Mouse (Mus musculus) hindbrain, embryonic 16.5 days (tissue): ENCODE measurements at regions not wholly inside any gene's neighbourhood (a gene's known extent, or its start where the extent isn't known, plus 50 kb on each side); places are given as distances from the start of the nearest gene placed in this dataset.

Source experiments
- ATAC-seq: fragments of 200-750 bp; cut with Nextera tagmentation; 2 replicates; pipeline ENCODE4 v1.8.0; 2017; ENCODE audit warnings: moderate TSS enrichment, moderate library complexity
- H3K27ac ChIP-seq: fragments of 300-500 bp; sonication (generic); 2 replicates; pipeline ENCODE4 v1.5.1; 2014; ENCODE audit warnings: low read depth, mild to moderate bottlenecking, control low read depth, low read length, moderate library complexity
- H3K27me3 ChIP-seq: fragments of 300-500 bp; sonication (generic); replicated peaks from 2 replicates; pipeline ENCODE4 v1.6.1; 2014; ENCODE audit warnings: low read length; ENCODE audit not compliant: control insufficient read depth, insufficient read depth
- H3K36me3 ChIP-seq: fragments of 300-500 bp; sonication (generic); 2 replicates; pipeline ENCODE4 v1.6.1; 2014; ENCODE audit warnings: mild to moderate bottlenecking, low read length, moderate library complexity, mixed read lengths; ENCODE audit not compliant: control insufficient read depth, insufficient read depth
- H3K4me1 ChIP-seq: fragments of 300-500 bp; sonication (generic); 2 replicates; pipeline ENCODE4 v1.6.1; 2014; ENCODE audit warnings: low read depth, low read length; ENCODE audit not compliant: control insufficient read depth, insufficient read depth
- H3K4me2 ChIP-seq: fragments of 300-500 bp; sonication (generic); 2 replicates; pipeline ENCODE4 v1.6.1; 2014; ENCODE audit warnings: mild to moderate bottlenecking, low read length, control low read depth, moderate library complexity
- H3K4me3 ChIP-seq: fragments of 300-500 bp; sonication (generic); 2 replicates; pipeline ENCODE4 v1.5.1; 2014; ENCODE audit warnings: mild to moderate bottlenecking, low read length, control low read depth, moderate library complexity
- H3K9ac ChIP-seq: fragments of 300-500 bp; sonication (generic); 2 replicates; pipeline ENCODE4 v1.6.1; 2014; ENCODE audit warnings: low read depth, mild to moderate bottlenecking, control low read depth, low read length, moderate library complexity
- H3K9me3 ChIP-seq: fragments of 300-500 bp; sonication (generic); 2 replicates; pipeline ENCODE4 v1.6.1; 2014; ENCODE audit warnings: mild to moderate bottlenecking, low read length, moderate library complexity; ENCODE audit not compliant: control insufficient read depth
- WGBS: fragments of 180-500 bp; shearing (Covaris S2); extraction: QIAGEN DNeasy Blood & Tissue Kit; methylation state at CpG from one replicate; pipeline ENCODE4 v1.1.7; 2014; 5-methylcytosine and 5-hydroxymethylcytosine counted together

GRCm38 (mm10) chr7:87148681-87149080, 97.2 kb upstream of the Nox4 start:
- Histone ChIP-seq H3K9ac (no peak overlapping the region), H3K4me3 (no peak overlapping the region), H3K9me3 (no peaks in the 10 kb centered on the region), H3K4me2 (no peak overlapping the region), H3K27me3 (no peaks in the 10 kb centered on the region), H3K36me3 (no peaks in the 10 kb centered on the region), H3K4me1 (no peaks in the 10 kb centered on the region), H3K27ac (no peak overlapping the region)
- ATAC-seq = no peak
- 17% methylated on average over 1 of the region's 1 CpGs for WGBS

GRCm38 (mm10) chr7:87150991-87151390, 94.9 kb upstream of the Nox4 start:
- H3K4me2 ChIP-seq = no peak overlapping the region
- H3K27ac ChIP-seq = no peak overlapping the region
- no peaks in the 10 kb centered on the region for H3K36me3 ChIP-seq
- no peaks in the 10 kb centered on the region for H3K27me3 ChIP-seq
- no peaks in the 10 kb centered on the region for H3K4me1 ChIP-seq
- H3K4me3 ChIP-seq = no peak overlapping the region
- no peak for ATAC-seq
- no peak overlapping the region for H3K9ac ChIP-seq
- no peaks in the 10 kb centered on the region for H3K9me3 ChIP-seq

DNA sequence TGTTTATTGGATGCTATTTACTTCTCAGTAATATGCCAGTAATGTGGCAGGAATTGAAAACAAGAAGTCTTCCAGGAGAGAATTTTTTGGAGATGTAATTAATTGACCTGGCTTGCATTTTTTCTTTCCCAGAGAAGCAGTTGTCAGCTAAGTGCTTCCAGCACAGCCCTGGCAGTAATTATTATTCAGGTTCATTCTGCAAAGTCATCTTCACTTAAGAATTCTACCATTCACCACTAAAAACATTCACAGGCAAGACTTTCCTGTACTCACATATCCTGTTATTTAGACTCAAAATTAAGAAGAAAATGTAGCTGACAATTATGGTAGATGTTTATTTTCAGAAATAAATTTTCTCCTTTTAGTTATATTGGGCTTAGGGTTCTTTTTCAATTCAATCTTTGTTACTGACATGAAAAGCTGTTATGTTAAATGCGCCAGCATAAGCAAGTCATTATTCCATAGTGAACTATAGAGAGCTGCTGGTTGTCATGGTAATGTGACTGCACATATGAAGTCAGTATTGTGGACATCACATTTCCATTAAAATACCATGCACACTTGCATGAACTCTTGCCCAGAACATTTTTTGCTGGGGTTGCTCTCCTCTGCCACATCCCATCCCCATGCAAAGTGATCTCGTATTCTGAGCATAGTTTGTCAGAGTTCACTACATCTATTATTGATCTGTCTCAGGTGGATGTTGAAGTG, 59.3 kb upstream of the Nox4 start:
- no peak overlapping the region for H3K4me2 ChIP-seq
- H3K36me3 ChIP-seq = no peaks in the 10 kb centered on the region
- H3K4me1 ChIP-seq = no peaks in the 10 kb centered on the region
- H3K27me3 ChIP-seq = no peaks in the 10 kb centered on the region
- WGBS = 32% methylated on average over 2 of the region's 2 CpGs
- no peak overlapping the region for H3K4me3 ChIP-seq
- no peaks in the 10 kb centered on the region for H3K9me3 ChIP-seq
- no peak overlapping the region for H3K9ac ChIP-seq
- ATAC-seq = peak; percentile 91
- H3K27ac ChIP-seq = no peak overlapping the region

GRCm38 (mm10) chr7:87195647-87196046, 50.2 kb upstream of the Nox4 start:
- Histone ChIP-seq H3K27ac (no peak overlapping the region), H3K9me3 (no peaks in the 10 kb centered on the region), H3K27me3 (no peaks in the 10 kb centered on the region), H3K36me3 (no peaks in the 10 kb centered on the region), H3K9ac (no peak overlapping the region), H3K4me1 (no peaks in the 10 kb centered on the region), H3K4me3 (no peak overlapping the region), H3K4me2 (no peak overlapping the region)
- ATAC-seq = no peak
- 74% methylated on average over 1 of the region's 1 CpGs for WGBS
